Mouse (Mus musculus) midbrain, embryonic 16.5 days (tissue): ENCODE data around the gene Plekhh2. TPM values are rescaled to one million over a fixed set of nuclear protein-coding genes. Genes with fewer than 3 reads are reported as not detected.

Source experiments
- ATAC-seq: fragments of 200-750 bp; cut with Nextera tagmentation; 2 replicates; pipeline ENCODE4 v1.8.0; 2017; ENCODE audit warnings: moderate TSS enrichment
- H3K27ac ChIP-seq: fragments of 300-500 bp; sonication (generic); 2 replicates; pipeline ENCODE4 v1.5.1; 2014; ENCODE audit warnings: mild to moderate bottlenecking, low read length, mixed read lengths
- H3K27me3 ChIP-seq: fragments of 300-500 bp; sonication (generic); 2 replicates; pipeline ENCODE4 v1.6.1; 2014; ENCODE audit warnings: low read depth, low read length, mixed read lengths; ENCODE audit not compliant: control insufficient read depth, insufficient read depth
- H3K36me3 ChIP-seq: fragments of 300-500 bp; sonication (generic); 2 replicates; pipeline ENCODE4 v1.6.1; 2014; ENCODE audit warnings: mild to moderate bottlenecking, low read length, moderate library complexity, mixed read lengths; ENCODE audit not compliant: control insufficient read depth, insufficient read depth
- H3K4me1 ChIP-seq: fragments of 300-500 bp; sonication (generic); 2 replicates; pipeline ENCODE4 v1.6.1; 2014; ENCODE audit warnings: mild to moderate bottlenecking, low read length, mixed read lengths; ENCODE audit not compliant: control insufficient read depth, insufficient read depth
- H3K4me2 ChIP-seq: fragments of 300-500 bp; sonication (generic); 2 replicates; pipeline ENCODE4 v1.6.1; 2014; ENCODE audit warnings: mild to moderate bottlenecking, low read length, mixed read lengths
- H3K4me3 ChIP-seq: fragments of 300-500 bp; sonication (generic); 2 replicates; pipeline ENCODE4 v1.5.1; 2014; ENCODE audit warnings: low read depth, mild to moderate bottlenecking, low read length, moderate library complexity, mixed read lengths
- H3K9ac ChIP-seq: fragments of 300-500 bp; sonication (generic); 2 replicates; pipeline ENCODE4 v1.6.1; 2014; ENCODE audit warnings: low read depth, low read length, mixed read lengths
- H3K9me3 ChIP-seq: fragments of 300-500 bp; sonication (generic); replicated peaks from 2 replicates; pipeline ENCODE4 v1.6.1; 2014; ENCODE audit warnings: mild to moderate bottlenecking, low read length, mixed read lengths; ENCODE audit not compliant: control insufficient read depth, poor library complexity, severe bottlenecking
- WGBS: fragments of 180-500 bp; shearing (Covaris S2); extraction: QIAGEN DNeasy Blood & Tissue Kit; methylation state at CpG from one replicate; pipeline ENCODE4 v1.1.7; 2014; 5-methylcytosine and 5-hydroxymethylcytosine counted together
- polyA plus RNA-seq: library from polyadenylated mRNA; unstranded; fragments of >200 nt; fragmentation: Nextera tagmentation; extraction: Ambion mirVana; gene quantifications from 2 replicates; pipeline ENCODE4 v1.2.1, GENCODE M21; 2015

Plekhh2 gene
- polyA plus RNA-seq, 1 experiment from 2014 or later, result 2.3 TPM

DNA sequence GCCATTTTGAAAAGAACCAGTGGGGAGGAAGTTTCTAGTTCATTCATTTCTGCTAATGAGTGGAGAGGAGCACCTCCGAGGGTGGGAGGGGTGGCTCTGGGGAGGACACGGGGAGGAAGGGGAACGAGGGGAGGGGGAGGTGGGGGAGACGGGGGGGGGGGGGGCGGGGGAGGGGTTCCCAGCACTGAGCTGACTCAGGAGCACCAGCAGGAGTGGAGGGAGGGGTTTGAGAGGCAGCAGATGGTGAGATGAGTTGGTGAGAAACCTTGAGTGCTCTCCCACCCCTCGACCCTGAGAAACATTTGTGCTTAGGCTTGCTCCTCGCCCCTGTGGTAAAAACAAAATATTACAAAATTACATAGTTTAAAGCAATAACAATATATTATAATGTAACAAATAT lies 134.2 kb downstream of the Plekhh2 start:
- H3K36me3 ChIP-seq, result no peaks in the 10 kb centered on the region
- H3K27me3 ChIP-seq, result no peaks in the 10 kb centered on the region
- no peaks in the 10 kb centered on the region; the same call in 1 of the 2 replicates for H3K4me1 ChIP-seq
- no peak for ATAC-seq
- no peak overlapping the region for H3K4me3 ChIP-seq
- H3K9ac ChIP-seq, result no peak overlapping the region
- H3K9me3 ChIP-seq, result no peaks in the 10 kb centered on the region
- WGBS, result 40% methylated on average over 2 of the region's 7 CpGs
- H3K27ac ChIP-seq, result no peak overlapping the region
- no peak overlapping the region for H3K4me2 ChIP-seq

DNA sequence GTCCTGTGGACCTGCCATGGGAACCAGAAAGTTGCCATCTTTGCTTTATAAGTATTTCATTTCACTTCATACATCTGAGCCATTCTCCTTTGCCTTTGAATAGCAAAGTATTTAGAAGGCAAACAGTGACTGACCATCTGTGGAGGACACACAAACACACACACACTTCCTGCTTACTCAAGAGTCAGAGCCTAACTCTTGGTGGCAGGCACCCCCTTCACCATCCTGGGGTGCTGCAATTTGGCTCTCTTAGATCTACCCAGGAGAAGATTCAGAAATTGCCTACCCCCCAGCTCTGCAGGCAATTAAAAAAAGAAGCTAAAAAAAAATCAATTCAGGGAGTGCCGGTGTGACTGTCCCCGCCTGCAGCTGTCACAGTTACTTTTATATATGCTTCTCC lies 134.8 kb downstream of the Plekhh2 start:
- no peak overlapping the region for H3K4me3 ChIP-seq
- no peaks in the 10 kb centered on the region for H3K27me3 ChIP-seq
- H3K4me2 ChIP-seq, result no peak overlapping the region
- no peaks in the 10 kb centered on the region for H3K9me3 ChIP-seq
- no peak overlapping the region for H3K27ac ChIP-seq
- no peaks in the 10 kb centered on the region; the same call in 1 of the 2 replicates for H3K4me1 ChIP-seq
- ATAC-seq, result no peak
- H3K9ac ChIP-seq, result no peak overlapping the region
- H3K36me3 ChIP-seq, result no peaks in the 10 kb centered on the region
- WGBS, result 64% methylated on average over 2 of the region's 2 CpGs

DNA sequence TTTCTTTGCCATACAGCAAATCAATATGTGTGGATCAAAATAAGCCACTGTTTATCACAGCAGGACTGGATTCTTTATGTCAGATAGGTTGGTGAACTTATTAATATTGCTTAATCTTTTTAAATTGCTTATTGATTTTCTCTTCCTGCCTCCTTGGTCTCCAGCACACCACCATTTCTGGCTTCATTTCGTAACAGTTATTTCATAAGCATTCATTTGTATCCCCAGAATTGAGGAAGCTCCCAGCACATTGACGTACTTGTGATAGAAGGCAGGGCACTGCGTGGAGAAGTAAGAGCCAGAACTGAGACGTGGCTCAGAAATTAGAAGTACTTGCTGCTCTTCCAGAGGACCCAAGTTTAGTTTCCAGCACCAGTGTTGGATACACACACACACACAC lies 135.9 kb downstream of the Plekhh2 start:
- Histone ChIP-seq H3K4me3 (no peak overlapping the region), H3K27me3 (no peaks in the 10 kb centered on the region), H3K4me1 (no peaks in the 10 kb centered on the region; the same call in 1 of the 2 replicates), H3K9me3 (no peaks in the 10 kb centered on the region), H3K4me2 (no peak overlapping the region), H3K36me3 (no peaks in the 10 kb centered on the region), H3K27ac (no peak overlapping the region), H3K9ac (no peak overlapping the region)
- no peak for ATAC-seq
- 87% methylated on average over 4 of the region's 4 CpGs for WGBS

DNA sequence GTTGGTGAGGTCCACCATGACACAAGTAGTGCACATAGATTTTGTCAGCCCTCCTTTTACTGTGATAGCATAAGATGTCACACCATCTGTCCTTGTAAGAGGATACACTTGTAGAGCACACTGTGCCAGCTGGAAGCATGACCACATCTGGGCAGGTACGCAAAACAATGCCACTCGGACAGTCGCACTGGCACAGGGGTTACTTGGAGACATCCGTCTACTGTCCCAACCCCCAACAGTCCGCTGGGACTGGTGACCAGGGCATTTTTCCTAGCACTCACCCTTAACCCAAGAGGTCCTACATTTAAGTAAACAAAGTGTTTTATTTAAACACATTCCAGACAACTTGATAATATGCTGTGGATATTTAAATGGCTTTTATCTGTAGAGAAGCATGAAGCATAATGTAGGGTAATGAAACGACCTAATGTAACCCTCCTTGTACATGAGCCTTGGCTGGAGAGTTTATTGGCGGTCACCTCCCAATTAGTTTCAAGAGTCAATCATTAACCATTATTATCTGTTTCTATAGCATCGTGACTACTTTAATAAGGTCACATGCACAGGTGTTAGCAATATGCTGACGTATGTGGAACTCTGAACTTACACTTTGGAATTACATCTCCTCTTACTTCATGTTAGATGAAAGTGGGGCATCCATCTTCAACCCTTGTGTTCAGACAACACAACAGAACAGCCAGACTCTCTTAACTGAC lies 138.8 kb downstream of the Plekhh2 start:
- no peak overlapping the region for H3K4me3 ChIP-seq
- no peaks in the 10 kb centered on the region for H3K27me3 ChIP-seq
- H3K4me1 ChIP-seq, result no peaks in the 10 kb centered on the region
- 93% methylated on average over 9 of the region's 9 CpGs for WGBS
- H3K36me3 ChIP-seq, result no peaks in the 10 kb centered on the region
- no peak overlapping the region for H3K9ac ChIP-seq
- no peak overlapping the region for H3K27ac ChIP-seq
- no peaks in the 10 kb centered on the region for H3K9me3 ChIP-seq
- no peak overlapping the region for H3K4me2 ChIP-seq
- ATAC-seq, result no peak

DNA sequence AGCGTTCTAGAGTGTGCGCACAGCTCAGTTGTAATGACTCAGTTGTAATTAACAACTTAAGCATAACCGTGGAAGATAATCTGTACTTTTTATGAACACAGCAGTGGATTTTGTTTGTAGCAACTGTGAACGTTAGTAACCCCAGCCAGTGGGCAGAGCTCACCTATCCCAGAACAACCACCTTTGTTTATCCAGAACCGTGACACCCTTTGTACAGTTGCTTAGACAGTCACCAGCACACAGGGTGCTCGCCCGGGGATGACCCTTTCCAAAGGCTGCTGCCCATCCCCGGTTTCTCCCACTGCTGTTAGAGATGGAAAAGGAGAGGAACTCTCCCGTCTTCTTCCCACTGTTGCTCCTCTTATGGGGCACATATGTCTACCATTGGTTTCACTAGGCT lies 141.8 kb downstream of the Plekhh2 start:
- Histone ChIP-seq H3K4me2 (no peak overlapping the region), H3K4me3 (no peak overlapping the region), H3K27ac (no peak overlapping the region), H3K4me1 (peaks cover 15% of the 10 kb centered on the region), H3K9me3 (no peaks in the 10 kb centered on the region), H3K9ac (no peak overlapping the region), H3K36me3 (no peaks in the 10 kb centered on the region), H3K27me3 (no peaks in the 10 kb centered on the region)
- ATAC-seq, result no peak
- WGBS, result 92% methylated on average over 9 of the region's 9 CpGs

DNA sequence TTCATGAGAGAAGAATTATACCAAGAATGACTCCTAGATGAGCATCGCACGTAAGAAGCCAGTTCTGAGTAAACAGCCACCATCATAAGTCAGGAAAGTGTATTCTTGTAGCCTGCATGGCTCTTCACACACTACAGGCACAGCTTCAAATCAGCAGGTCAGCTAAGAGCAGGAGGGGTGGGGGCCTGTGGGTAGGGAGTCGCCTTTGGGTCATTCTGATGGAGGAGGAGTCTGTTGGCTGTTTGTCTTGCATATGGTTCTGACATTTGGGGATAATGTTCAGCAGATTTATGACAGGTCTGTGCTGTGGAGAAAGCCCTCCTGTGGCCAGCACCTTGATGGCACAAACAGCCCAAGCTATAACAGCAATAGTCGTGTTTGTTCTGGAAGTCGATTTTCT lies 144.5 kb downstream of the Plekhh2 start:
- no peaks in the 10 kb centered on the region for H3K9me3 ChIP-seq
- peaks cover 15% of the 10 kb centered on the region for H3K4me1 ChIP-seq
- peak overlapping the region; percentile 68 for H3K27ac ChIP-seq
- no peaks in the 10 kb centered on the region for H3K36me3 ChIP-seq
- H3K4me2 ChIP-seq, result no peak overlapping the region
- no peak overlapping the region for H3K4me3 ChIP-seq
- peak; percentile 39; the same call in 1 of the 2 replicates for ATAC-seq
- 68% methylated on average over 5 of the region's 5 CpGs for WGBS
- H3K9ac ChIP-seq, result no peak overlapping the region
- no peaks in the 10 kb centered on the region for H3K27me3 ChIP-seq

DNA sequence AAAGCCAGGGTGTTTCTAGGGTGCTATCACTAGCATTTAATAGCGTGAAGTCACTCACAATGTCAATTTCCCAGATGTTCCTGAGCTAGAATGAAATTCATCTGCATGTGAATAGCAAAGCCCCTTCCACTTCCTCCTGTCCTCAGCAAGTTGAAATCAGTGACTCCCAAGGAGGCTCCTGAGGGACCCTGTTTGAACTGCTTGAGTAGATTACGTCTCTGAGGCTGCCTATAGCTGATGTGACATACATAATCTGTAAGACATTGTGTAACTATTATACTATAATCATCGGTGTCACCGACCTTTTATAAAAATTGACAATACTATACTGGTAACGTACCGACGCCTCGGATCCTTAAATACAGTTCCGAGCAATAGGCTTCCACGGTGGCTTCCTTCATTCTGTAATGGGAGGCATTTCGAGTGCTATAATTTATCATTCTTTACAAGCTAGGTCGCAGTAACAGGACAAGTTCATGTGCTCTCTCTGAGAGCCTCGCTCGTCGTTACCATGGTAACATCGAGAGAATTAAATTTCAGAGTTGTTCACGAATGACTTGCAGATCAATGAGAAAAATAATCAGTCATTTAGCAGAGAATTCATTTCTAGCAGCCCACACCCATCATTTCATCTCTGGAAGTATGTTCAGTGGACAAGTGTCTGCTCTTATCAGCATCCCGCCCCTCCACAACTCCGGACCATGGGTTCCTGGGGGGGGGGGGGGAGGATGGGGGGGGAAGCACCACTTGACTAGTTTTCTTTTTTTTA lies 145.1 kb downstream of the Plekhh2 start:
- Histone ChIP-seq H3K4me1 (peaks cover 15% of the 10 kb centered on the region), H3K36me3 (no peaks in the 10 kb centered on the region), H3K9ac (no peak overlapping the region), H3K4me3 (no peak overlapping the region), H3K27me3 (no peaks in the 10 kb centered on the region), H3K4me2 (0 out of 2 replicates have a peak overlapping the region, but pooled peaks have one; percentile 3), H3K27ac (peak overlapping the region; percentile 68), H3K9me3 (no peaks in the 10 kb centered on the region)
- 51% methylated on average over 19 of the region's 19 CpGs for WGBS
- ATAC-seq, result peak; percentile 81

DNA sequence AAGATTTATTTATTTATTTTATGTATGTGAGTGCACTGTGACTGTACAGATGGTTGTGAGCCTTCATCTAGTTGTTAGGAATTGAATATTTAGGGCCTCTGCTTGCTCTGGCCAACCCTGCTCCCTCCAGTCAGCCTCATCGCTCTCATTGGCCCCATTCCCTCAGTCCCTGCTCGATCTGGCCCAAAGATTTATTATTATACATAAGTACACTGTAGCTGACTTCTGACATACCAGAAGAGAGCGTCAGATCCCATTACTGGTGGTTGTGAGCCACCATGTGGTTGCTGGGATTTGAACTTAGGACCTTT lies 145.7 kb downstream of the Plekhh2 start:
- Histone ChIP-seq H3K4me1 (peaks cover 15% of the 10 kb centered on the region), H3K36me3 (no peaks in the 10 kb centered on the region), H3K4me2 (no peak overlapping the region), H3K27me3 (no peaks in the 10 kb centered on the region), H3K9me3 (no peaks in the 10 kb centered on the region), H3K9ac (no peak overlapping the region), H3K27ac (peak overlapping the region; percentile 68), H3K4me3 (no peak overlapping the region)
- ATAC-seq, result peak; percentile 55
- 67% methylated on average over 3 of the region's 3 CpGs for WGBS

DNA sequence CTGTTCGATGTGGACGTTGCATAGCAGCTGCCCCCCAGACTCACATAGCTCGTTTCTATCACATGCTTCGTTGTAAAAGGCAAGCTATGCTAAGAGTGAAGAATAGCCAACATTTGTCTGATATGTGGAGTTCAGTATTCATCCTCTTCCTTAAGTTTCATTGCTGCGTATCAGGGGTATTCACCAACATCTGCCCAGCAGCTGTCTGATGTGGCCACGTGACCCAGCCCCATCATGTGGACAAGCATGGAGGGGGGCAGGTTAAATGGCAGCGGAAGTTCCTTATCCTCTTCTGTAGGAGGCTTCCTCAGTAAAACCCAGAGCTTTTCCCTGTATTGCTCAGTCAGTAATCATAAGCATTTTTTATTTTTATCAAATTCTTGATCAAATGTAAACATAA lies 146.1 kb downstream of the Plekhh2 start:
- 75% methylated on average over 7 of the region's 7 CpGs for WGBS
- H3K9ac ChIP-seq, result no peak overlapping the region
- H3K4me3 ChIP-seq, result no peak overlapping the region
- no peak for ATAC-seq
- H3K36me3 ChIP-seq, result no peaks in the 10 kb centered on the region
- peak overlapping the region; percentile 68 for H3K27ac ChIP-seq
- no peaks in the 10 kb centered on the region for H3K9me3 ChIP-seq
- no peak overlapping the region for H3K4me2 ChIP-seq
- H3K4me1 ChIP-seq, result peaks cover 15% of the 10 kb centered on the region
- no peaks in the 10 kb centered on the region for H3K27me3 ChIP-seq
